Mouse (Mus musculus) heart, adult 2 months (tissue): ENCODE results near the gene Gtf2f2. TPM values are rescaled to one million over a fixed set of nuclear protein-coding genes. Genes with fewer than 3 reads are reported as not detected.

Source experiments
- DNase-seq, 2 experiments: peaks; one replicate each; pipeline ENCODE4 v3.0.0; 2021
- H3K27ac ChIP-seq: fragments of 200-600 bp; 2 replicates; pipeline ENCODE4 v1.8.1; 2022
- H3K27me3 ChIP-seq: fragments of 200-500 bp; 2 replicates; pipeline ENCODE4 v1.6.1; 2012; ENCODE audit warnings: mild to moderate bottlenecking, low read length, inconsistent platforms, mixed read lengths; ENCODE audit not compliant: control insufficient read depth, insufficient read depth
- H3K36me3 ChIP-seq: fragments of 200-500 bp; 2 replicates; pipeline ENCODE4 v1.6.1; 2012; ENCODE audit warnings: low read length, inconsistent platforms; ENCODE audit not compliant: control insufficient read depth, insufficient read depth
- H3K4me1 ChIP-seq: fragments of 200-500 bp; 2 replicates; pipeline ENCODE4 v1.6.1; 2011; ENCODE audit warnings: low read length; ENCODE audit not compliant: control insufficient read depth, insufficient read depth
- H3K4me3 ChIP-seq: fragments of 200-600 bp; 2 replicates; pipeline ENCODE4 v1.8.1; 2022
- H3K79me2 ChIP-seq: fragments of 200-500 bp; replicated peaks from 2 replicates; pipeline ENCODE4 v1.6.1; 2012; ENCODE audit warnings: mild to moderate bottlenecking, inconsistent platforms, low read length, moderate library complexity, mixed read lengths; ENCODE audit not compliant: control insufficient read depth, insufficient read depth
- H3K9ac ChIP-seq: fragments of 200-500 bp; 2 replicates; pipeline ENCODE4 v1.6.1; 2012; ENCODE audit warnings: low read depth, mild to moderate bottlenecking, control low read depth, inconsistent platforms, low read length, mixed read lengths
- CTCF ChIP-seq: fragments of 200-600 bp; IDR thresholded peaks from 2 replicates; pipeline ENCODE4 v1.8.1; 2022; ENCODE audit warnings: antibody characterized with exemption, mild to moderate bottlenecking, moderate library complexity
- EP300 ChIP-seq: fragments of 200-500 bp; IDR thresholded peaks from 2 replicates; pipeline ENCODE4 v1.6.1; 2011; ENCODE audit warnings: low read depth, low read length, control low read depth; ENCODE audit not compliant: insufficient read depth
- POLR2A ChIP-seq: fragments of 200-500 bp; IDR thresholded peaks from 2 replicates; pipeline ENCODE4 v1.6.1; 2011; ENCODE audit warnings: mild to moderate bottlenecking, low read depth, low read length, control low read depth; ENCODE audit not compliant: insufficient read depth
- WGBS: fragments of 180-500 bp; shearing (Covaris S2); methylation state at CpG from one replicate; pipeline ENCODE4 v1.1.7; 2018; 5-methylcytosine and 5-hydroxymethylcytosine counted together
- intact Hi-C: fragments of 180-260 bp; cut with DNase I; formaldehyde crosslinking; loops from one replicate; pipeline ENCODE4 v1.15.1; 2025
- polyA plus RNA-seq: library from polyadenylated mRNA; depleted of rRNA; stranded (reverse); fragments of >200 nt; gene quantifications from 2 replicates; pipeline ENCODE4 v1.2.3, GENCODE M21; 2012
- total RNA-seq, 2 experiments: library from RNA; stranded (reverse); gene quantifications; 2 replicates each; pipeline ENCODE4 v1.2.3; 2021

The Gtf2f2 gene
- total and polyA plus RNA-seq, 3 experiments, result 2.6 to 12.3 (median 10.2) TPM

DNA sequence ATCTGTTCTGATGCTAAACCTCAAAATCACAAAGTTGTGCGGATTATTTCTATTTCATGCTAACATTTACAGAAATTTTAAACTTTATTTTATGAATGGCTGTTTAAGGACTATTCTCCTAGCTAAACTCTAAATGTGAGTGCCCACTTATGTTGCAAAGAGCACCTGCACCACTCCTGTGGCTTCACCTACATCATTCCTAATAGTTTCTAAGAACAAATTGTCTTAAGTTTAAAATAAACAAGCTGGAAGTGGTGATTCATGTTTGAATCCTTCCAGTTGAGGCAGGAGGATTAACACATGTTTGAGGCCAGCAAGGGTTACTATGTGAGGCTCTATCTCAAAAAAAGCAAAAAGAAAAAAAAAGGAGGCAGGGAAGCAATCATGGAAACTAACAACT lies 46.2 kb downstream of the Gtf2f2 start:
- no peaks in the 10 kb centered on the region for H3K36me3 ChIP-seq
- WGBS, result 94% methylated on average over 1 of the region's 1 CpGs
- H3K4me3 ChIP-seq, result no peak overlapping the region
- DNase-seq, result no peak
- no peaks in the 10 kb centered on the region for H3K79me2 ChIP-seq
- intact Hi-C loops, result no loop called here
- no peak overlapping the region for H3K27ac ChIP-seq
- TF ChIP-seq POLR2A, result no peak
- TF ChIP-seq CTCF, result no peak
- TF ChIP-seq EP300, result no peak
- no peak overlapping the region for H3K9ac ChIP-seq
- H3K27me3 ChIP-seq, result no peaks in the 10 kb centered on the region
- no peaks in the 10 kb centered on the region for H3K4me1 ChIP-seq

DNA sequence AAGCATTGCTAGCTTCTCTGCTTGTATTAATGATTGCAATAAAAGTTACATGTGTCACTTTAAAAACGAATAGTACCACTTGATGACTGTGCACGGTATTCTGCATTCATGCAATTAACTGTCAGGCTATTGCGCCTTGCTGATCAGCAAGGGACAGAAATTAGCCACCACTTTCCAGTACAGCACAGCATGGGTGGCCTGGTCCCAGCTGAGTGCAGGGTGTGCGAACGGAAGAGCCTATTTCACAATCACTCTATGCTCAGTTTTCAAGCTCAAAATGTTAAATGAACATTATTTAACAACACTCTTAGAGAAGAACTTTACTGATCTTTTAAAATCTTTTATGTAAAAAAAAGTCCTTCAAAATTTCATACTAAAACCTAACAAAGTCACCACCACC lies 46.7 kb downstream of the Gtf2f2 start:
- Histone ChIP-seq H3K36me3 (no peaks in the 10 kb centered on the region), H3K27me3 (no peaks in the 10 kb centered on the region), H3K27ac (no peak overlapping the region), H3K4me1 (no peaks in the 10 kb centered on the region), H3K9ac (no peak overlapping the region), H3K79me2 (no peaks in the 10 kb centered on the region), H3K4me3 (no peak overlapping the region)
- intact Hi-C loops, result no loop called here
- DNase-seq, result no peak
- 85% methylated on average over 5 of the region's 5 CpGs for WGBS
- TF ChIP-seq CTCF, result no peak
- no peak for TF ChIP-seq POLR2A
- TF ChIP-seq EP300, result no peak

DNA sequence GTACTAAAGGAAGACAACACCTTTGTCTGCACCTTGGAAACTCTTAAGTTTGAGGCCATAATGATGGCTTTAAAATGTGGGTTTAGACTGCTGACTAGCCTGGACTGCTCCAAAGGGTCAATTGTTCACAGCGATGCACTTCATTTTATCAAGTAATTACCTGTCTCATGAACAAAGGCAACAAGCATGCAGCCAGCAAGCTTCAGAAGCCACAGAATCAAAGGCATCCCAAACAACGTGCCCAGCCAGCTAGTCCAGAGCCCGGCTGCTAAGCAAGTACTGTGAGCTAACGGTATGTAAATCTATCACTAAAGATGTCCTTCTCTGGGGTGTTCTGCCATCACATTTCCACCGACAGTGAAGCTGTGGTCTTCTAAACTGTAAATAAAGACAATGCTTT lies 47.5 kb downstream of the Gtf2f2 start:
- WGBS, result 77% methylated on average over 5 of the region's 5 CpGs
- Histone ChIP-seq H3K79me2 (no peaks in the 10 kb centered on the region), H3K27me3 (no peaks in the 10 kb centered on the region), H3K4me1 (no peaks in the 10 kb centered on the region), H3K9ac (no peak overlapping the region), H3K36me3 (no peaks in the 10 kb centered on the region), H3K27ac (no peak overlapping the region), H3K4me3 (no peak overlapping the region)
- intact Hi-C loops, result no loop called here
- TF ChIP-seq EP300, result no peak
- DNase-seq, result no peak

DNA sequence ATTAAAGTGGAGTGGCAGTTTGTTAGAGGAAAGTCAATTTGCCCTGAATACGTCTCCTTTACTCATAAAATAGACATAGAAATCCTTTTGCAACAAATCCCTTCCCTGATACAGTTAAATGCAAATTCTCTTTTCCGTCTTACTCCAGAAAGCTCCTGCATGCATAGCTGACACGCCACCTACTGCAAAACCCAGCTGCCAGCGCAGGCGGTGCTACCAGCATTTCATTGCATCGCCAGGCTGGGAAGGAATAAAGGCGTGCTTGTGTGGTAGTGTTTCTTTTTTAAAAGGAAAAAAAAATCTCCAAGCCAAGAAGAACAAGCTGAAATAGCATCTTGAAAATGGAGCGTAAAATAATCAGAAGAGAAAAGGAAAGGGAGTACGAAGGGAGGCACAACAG lies 48.4 kb downstream of the Gtf2f2 start:
- Histone ChIP-seq H3K4me1 (no peaks in the 10 kb centered on the region), H3K27ac (no peak overlapping the region), H3K79me2 (no peaks in the 10 kb centered on the region), H3K36me3 (no peaks in the 10 kb centered on the region), H3K27me3 (no peaks in the 10 kb centered on the region), H3K9ac (no peak overlapping the region), H3K4me3 (no peak overlapping the region)
- TF ChIP-seq CTCF, result no peak
- TF ChIP-seq POLR2A, result no peak
- no peak for TF ChIP-seq EP300
- no peak for DNase-seq
- WGBS, result 96% methylated on average over 9 of the region's 9 CpGs
- intact Hi-C loops, result no loop called here

DNA sequence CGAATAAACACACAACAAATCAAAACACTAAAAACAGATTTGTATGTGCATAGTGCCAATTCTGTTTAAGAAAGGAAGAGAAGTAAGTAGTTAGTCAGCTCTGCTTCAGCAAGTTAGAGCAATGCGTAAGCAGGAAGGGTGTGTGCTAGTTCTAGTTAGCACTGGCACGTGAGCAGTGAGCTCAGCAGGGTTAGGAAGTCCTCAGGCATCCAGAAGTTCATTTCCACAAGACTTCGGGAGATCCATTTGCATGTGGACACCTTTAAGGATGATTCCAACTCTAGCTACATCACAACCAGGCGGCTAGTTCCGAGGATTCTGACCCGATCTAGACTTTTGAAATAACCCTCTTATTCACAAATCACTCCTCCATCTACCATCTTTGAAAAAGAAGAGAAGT lies 55.9 kb downstream of the Gtf2f2 start, which contains the start of gene Kctd4:
Kctd4 (plus strand) TSS at position 244 of the 400 bp plus-strand sequence.
- H3K27ac ChIP-seq, result no peak within 1 kb of the TSS
- H3K79me2 ChIP-seq, result no peaks in the 10 kb centered on the region
- no peak within 1 kb of the TSS for H3K4me3 ChIP-seq
- no peak for TF ChIP-seq CTCF
- no peak for TF ChIP-seq EP300
- TF ChIP-seq POLR2A, result no peak
- no peaks in the 10 kb centered on the region for H3K27me3 ChIP-seq
- H3K9ac ChIP-seq, result no peak within 1 kb of the TSS
- H3K36me3 ChIP-seq, result no peaks in the 10 kb centered on the region
- intact Hi-C loops, result no loop called here
- no peak for DNase-seq
- no peaks in the 10 kb centered on the region; the same call in 1 of the 2 replicates for H3K4me1 ChIP-seq
- 76% methylated on average over 7 of the region's 7 CpGs for WGBS

DNA sequence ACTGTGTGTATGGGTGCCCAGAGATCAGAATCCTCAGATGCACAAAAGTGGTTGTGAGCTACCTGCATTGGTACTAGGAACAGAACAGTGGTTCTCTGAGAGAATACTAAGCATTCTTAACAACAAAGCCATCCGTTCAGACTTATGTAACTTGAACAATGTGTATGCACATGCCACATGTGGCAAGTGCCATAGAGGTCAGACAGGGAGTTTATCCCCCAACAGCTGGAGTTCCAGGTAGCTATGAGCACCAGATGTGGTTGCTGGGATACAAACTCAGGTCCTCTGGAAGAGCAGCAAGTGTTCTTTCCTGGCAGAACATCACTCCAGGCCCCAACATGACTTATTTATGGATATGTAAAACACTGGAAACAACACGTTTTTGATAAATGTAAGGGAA lies 57.7 kb downstream of the Gtf2f2 start:
- 65% methylated on average over 2 of the region's 2 CpGs for WGBS
- Histone ChIP-seq H3K9ac (no peak overlapping the region), H3K79me2 (no peaks in the 10 kb centered on the region), H3K36me3 (no peaks in the 10 kb centered on the region), H3K27me3 (no peaks in the 10 kb centered on the region), H3K4me3 (no peak overlapping the region), H3K4me1 (no peaks in the 10 kb centered on the region; the same call in 1 of the 2 replicates), H3K27ac (no peak overlapping the region)
- intact Hi-C loops, result no loop called here
- no peak for DNase-seq
- no peak for TF ChIP-seq EP300
